Mouse (Mus musculus): ENCODE data around the gene Arfgef2.
"Not testable (repeated sequence)": the region's sequence is repeated elsewhere in the genome, so short reads cannot be mapped to it uniquely, and the experiment has no call there.

The Arfgef2 gene
- long read RNA-seq, experiment 1, partial matches to known transcripts = 6 of 10 reads
- long read RNA-seq, experiment 1, other reads (novel, unspliced or antisense) = 4 of 10 reads
- long read RNA-seq, experiment 2, full-length matches to known transcripts = 1 of 11 reads
- long read RNA-seq, experiment 2, partial matches to known transcripts = 9 of 11 reads
- long read RNA-seq, experiment 2, other reads (novel, unspliced or antisense) = 1 of 11 reads

DNA sequence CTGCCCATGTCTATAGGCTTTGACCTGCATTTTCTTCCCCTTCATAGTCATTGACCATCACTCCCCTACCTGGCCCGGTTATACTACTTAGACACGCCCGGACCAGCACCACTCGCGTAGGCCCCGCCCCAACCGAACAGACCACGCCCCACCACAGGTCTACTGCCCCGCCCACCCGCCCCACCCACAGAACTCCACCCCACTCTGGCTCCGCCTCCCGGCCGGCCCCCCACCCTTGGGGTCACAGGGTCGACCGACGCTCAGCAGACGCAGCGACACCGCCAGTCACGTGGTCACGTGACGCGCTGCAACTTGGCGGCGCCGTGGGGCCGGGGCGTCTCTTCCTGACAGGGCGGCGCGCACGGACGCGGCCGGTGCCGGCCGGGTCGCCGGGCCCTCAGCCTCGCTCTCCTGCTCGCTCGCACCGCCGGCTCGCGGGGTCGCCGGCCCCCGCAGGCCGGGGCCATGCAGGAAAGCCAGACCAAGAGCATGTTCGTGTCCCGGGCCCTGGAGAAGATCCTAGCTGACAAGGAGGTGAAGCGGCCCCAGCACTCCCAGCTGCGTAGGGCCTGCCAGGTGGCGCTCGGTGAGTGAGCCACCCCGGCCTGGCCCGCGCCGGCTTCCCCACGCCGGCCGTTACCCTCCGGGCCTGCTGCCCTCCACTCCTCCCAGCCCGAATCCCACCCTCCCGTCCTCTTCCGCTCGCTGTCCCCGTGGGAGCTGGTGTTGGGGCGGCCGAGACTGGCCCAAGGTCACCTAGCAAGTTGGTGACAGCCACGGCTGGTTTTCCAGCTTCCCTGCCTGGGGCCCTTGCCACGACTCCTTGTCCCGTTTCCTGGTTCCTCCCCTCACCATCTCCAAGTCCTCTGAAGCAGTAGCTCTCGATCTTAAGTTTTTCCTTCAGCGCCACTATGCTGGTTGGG lies at the start of gene Arfgef2:
TSS of gene Arfgef2 (plus strand) at position 339 of the 923 bp plus-strand sequence.
- intact Hi-C loops (cut with DNase I) = loop anchor here (5.0 kb wide), 1 partner anchor 37 kb away; no protein-coding TSS in a partner anchor

DNA sequence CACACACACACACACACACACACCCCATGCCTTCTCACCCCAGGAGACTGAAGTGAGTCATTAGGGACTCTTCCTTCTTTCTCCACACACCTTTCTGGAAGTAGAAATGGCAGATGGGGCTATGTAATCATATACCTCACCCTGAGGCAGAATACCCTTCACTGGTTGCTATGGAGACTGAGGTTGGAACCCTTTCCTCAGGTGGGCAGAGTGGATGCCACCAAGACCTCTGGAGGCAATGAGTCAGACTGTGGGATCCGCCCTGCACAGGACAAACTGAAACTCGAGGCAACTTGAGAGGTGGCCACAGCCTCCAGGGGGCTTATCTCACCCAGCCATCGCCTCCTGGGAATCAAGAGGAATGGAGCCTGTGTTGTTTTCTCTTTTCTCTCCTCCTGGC lies 47.4 kb upstream of the Arfgef2 start:
- intact Hi-C loops (cut with DNase I) = no loop called here

DNA sequence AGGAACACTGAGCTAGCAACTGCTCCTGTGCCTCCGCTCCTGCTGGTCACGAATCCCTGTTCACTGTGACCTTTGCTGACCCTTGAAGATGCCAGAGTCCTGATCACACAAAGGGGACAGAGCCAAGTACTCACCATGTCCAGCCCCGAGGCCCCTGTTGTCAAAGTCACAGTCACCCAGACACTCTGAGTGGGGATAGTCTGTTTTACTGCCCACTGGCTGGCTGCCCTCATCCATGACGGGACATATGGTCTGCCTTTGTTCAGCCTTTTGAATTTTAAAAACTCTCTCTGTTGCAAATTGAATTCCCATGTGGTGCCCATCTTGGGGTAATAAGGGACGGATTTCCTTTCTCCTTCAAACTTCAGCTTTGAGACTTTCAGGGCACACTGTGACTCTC lies 41.3 kb upstream of the Arfgef2 start:
- intact Hi-C loops (cut with DNase I) = no loop called here

DNA sequence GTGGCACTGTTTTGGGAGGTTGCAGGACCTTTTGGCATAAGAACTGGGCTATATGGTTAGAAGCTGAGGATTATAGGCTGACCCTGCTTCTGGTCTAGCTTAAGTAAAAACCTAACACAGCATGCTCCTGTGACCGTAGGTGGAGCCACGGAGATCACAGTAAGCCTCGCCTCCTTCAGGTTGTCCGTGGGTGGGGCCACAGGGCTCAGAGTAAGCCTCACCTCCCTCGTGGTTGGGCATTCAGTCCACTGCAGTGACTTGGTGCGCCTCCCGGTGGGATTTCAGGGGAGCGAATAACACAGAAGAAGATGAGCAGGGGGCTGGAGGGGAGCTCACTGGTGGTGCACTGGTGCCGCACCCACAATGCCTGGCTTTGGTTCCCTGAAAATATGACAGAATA lies 37.8 kb upstream of the Arfgef2 start:
- intact Hi-C loops (cut with DNase I) = no loop called here

DNA sequence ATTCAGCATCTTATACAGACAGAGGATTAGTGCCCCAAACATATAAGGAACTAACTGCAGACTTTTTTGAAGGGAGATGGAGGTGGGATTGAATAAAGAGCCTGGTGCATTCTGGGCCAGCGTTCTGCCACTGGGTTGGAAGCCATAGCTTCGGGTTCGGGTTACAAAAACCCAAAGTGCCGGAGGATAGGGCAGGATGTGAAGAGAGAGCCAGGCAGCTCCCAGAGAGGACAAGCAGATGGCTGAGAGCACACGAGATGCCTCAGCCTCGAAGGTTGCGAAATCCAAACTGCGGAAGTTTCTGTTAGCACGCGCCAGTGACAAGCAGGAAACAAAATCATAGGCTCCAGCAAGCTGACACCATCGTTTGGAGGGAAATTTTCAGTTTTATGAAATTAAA lies 34.0 kb upstream of the Arfgef2 start:
- intact Hi-C loops (cut with DNase I) = no loop called here

DNA sequence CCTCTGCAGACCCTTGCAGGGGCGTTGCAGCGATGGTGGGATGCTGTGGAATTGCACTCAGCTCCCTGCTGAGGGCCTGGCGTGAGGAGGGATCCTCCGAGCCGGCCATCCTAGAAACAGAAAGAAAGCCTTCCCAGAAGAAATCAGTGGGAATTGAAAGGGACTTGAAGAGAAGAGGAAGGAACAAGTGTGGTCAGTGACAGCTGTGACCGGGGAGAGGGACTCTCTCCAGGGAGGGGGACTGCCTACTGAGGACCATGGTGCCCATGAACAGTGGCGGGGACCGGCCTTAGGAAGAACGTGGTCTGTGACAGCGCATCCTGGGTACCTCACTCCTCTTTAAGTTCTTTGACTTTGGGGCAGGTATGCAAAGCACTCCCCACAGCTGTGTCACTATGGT lies 31.8 kb upstream of the Arfgef2 start:
- intact Hi-C loops (cut with DNase I) = no loop called here

DNA sequence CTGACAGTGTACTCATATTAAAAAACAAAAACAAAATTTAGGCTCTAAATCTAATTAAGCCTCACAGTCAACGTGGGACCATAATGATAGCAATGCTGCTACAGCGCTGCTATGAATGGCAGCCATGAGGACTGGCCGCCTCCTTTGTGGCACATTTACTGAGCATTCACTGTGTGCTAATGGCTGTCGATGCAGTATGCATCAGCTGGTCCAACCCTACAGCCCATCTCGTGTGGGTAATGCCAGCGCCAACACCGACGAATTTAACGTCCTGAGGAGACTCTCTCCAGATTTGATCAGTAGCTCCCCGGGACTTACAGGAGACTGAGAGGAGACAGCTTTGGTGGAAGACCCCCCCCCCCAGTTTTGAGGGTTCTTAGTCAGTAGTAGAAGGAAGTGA lies 31.1 kb upstream of the Arfgef2 start:
- intact Hi-C loops (cut with DNase I) = no loop called here

DNA sequence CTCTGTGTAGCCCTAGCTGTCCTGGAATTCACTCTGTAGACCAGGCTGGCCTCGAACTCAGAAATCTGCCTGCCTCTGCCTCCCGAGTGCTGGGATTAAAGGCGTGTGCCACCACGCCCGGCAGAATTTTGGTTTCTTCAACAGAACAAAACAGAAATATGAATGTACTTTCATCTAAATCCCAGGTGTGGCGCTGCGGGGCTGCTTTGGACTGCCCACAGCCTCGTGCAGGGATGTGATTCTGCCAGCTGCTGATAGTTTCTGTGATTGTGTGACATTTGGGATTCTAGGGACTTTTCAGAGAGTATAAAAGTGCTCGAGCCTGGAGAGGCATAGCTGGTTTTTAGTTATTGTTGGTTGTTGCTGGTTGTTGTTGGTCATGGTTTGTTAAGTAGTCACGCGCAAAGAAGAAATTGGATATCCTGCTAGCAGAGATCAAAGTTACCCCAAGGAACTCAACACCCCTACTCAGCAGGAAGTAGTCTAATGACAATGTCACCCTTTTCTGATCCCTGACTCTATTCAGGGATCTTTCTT lies 30.0 kb upstream of the Arfgef2 start:
- intact Hi-C loops (cut with DNase I) = loop anchor here (5.0 kb wide), 1 partner anchor 63 kb away; the partner anchor contains the start of gene Prex1

DNA sequence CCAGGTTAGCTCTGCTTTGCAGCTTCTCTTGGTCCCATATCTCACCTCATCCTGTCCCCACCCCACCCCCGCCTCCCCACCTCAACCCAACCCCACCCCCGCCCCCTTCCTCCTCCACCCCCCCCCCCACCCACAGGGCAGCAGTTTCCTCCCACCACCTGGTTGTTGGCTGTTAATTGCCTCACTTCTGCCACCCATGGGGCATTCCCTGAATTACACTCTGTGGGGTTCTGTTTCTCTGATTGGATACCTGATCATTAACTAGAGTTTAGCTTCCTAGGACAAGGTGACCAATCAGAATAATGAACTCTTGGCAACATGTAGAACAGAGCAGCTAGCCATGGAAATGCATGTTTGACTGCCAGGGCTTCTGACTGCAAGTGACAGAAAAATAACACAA lies 29.1 kb upstream of the Arfgef2 start:
- intact Hi-C loops (cut with DNase I) = loop anchor here (5.0 kb wide), 1 partner anchor 64 kb away; the partner anchor contains the start of gene Prex1

DNA sequence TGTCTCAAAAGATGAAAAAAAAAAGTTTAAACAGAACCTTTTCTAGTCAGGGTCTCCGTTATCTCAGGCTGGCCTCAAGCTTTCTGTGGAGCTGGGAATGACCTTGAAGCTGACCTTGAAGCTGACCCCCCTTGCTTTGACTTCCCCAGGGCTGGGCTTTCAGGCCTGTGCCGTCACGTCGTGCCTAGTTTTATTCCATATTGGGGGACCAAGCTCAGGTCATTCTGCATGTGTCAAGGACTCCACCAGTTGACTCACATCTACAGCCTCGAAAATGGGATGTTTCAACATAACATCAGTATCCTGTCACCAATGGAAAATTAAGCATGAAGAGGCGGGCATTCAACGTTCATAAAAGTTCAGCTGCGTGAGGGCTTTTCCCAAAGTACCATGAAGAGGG lies 25.4 kb upstream of the Arfgef2 start:
- intact Hi-C loops (cut with DNase I) = loop anchor here (5.0 kb wide), 1 partner anchor 68 kb away; the partner anchor contains the start of gene Prex1

DNA sequence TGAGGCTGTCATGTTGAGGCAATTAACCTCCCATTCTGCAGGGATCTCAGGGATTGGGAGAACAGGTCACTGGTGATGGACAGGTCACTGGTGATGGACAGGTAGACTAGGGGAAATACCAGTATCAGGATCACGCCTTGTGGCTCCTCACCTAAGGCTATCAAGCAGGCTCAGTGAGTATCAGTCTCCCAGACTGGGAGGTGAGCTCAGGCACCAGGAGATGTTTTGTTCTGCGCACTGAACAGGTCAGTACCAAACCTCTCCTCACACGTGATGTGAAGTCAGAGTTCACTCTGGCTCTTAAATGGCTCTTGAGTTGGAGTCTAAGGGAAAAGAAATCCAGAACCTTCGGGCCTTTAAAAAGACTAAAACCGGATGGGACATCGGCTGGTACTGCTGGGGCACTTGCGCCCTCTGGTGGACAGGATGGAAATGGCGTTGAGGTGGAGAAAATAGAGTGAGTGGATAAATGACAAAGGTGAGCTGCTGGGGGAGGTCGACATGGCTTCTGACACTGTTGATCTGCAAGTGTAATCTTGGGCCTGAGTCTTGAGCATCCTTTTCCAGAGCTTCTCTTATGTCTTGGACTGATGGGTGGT lies 24.3 kb upstream of the Arfgef2 start:
- intact Hi-C loops (cut with DNase I) = loop anchor here (1.0 kb wide), 1 partner anchor 189 kb away; no protein-coding TSS in a partner anchor

DNA sequence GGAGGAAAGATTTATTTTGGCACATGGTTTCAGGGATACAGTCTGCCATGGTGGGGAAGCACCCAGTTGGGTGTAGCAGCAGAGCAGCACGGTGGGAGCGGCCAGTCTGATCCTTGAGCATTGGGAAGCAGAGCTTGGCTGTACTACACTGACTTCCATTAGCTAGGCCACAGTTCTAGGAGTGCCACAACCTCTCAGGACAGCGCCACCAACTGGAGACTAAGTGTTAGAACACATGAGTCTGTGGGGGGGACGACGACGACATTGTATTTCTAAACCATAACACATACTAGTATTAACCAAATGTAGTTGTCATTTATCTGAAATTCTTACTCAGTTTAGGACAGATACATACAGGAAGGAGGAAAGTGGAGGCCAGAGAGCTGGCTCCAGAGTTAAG lies 21.0 kb upstream of the Arfgef2 start:
- intact Hi-C loops (cut with DNase I) = no loop called here

DNA sequence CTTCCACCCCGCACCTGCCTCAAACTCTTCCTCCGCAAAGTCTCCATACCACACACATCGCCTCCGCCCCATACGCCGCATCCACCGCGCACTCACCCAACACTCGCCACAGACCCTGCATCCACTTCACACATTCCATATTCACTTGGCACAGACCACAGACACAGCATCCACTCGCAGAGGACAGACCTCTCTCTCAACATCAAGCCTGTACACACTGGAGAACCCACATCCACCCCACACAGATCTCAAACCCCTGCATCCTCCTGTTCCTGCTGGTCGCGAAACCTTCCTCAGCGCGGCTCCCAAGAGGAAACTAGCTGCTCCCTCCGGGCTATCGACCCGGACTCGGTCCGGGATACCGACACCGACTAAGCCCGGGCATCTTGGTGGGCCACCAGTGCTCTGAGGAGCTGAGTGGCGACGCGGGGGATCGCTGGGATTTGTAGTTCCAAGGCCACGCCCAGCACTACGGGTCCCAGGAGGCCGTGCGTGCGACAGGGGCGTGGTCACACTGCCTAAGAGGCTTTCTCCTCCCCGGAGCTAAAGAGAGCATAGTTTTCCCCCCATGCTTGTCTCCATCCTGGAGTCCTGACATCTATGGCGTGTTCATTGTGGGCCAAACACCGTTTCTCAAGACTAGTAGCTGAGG lies 18.9 kb upstream of the Arfgef2 start:
- intact Hi-C loops (cut with DNase I) = no loop called here

DNA sequence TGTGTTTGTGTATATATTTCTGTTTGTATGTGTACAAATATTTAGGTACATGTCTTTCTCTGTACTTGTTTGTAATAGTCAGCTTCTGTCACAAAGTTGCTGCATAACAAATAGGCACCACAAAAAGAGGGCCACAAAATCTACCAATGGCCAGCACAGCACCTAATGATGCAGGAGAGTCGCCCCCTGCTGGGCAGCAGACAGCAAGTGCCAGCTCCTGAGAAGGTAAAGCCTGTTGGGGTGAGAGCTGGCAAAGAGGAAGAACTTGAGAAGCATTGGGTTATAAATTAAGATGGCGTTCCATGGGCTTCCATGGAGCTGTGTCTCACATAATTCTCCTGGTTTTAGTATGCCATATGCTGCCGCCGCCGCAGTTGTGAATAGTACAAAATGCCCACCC lies 13.7 kb upstream of the Arfgef2 start:
- intact Hi-C loops (cut with DNase I) = no loop called here

DNA sequence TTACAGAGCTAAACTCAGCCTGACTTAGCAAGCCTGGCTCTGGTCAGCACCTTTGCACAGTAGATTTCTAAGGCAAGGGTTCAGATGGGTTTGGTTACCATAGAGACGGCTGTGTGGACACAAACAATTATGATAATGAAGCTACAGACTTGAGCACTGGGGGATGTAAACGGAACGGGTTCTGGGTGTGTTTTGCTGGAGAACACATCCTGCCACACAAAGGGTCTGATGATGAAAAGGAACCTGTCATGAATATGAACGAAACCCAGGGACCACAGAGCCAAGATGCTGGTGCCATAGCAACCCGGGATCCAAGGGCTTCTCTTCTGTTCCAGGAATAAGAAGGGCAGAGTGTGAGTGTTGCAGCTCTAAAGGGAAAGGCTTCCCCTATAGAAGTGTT lies 13.0 kb upstream of the Arfgef2 start, which contains the start of gene Trp53rkb:
TSS of gene Trp53rkb (plus strand) at position 177 of the 400 bp plus-strand sequence.
- intact Hi-C loops (cut with DNase I) = no loop called here

DNA sequence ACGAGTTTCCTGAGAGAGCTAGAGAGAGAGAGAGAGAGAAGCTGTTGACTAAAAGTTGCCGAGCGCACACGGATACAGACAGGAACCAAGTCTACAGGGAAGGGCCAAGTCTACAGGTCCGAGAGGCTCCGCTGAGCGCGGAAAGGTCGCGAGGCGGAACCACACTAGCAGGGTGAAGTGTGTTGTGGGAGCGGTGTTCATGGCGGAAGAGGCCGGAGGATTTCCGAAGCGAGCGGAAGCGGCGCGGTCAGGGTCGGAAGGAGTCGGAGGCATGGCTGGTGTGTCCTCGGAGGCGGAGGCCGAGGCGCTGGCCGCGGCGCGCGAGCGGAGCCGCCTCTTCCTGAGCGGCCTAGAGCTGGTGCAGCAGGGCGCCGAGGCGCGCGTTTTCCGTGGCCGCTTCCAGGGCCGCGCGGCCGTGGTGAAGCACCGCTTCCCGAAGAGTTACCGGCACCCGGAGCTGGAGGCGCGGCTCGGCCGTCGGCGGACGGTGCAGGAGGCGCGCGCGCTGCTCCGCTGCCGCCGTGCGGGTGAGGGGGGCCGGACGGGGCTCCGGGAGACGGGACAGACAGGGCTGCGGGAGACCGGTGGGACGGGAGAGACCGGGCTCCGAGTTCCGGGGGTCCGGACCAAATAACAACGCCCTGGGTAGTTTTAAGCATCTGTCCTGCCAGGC lies 11.7 kb upstream of the Arfgef2 start:
- intact Hi-C loops (cut with DNase I) = not testable (repeated sequence)

DNA sequence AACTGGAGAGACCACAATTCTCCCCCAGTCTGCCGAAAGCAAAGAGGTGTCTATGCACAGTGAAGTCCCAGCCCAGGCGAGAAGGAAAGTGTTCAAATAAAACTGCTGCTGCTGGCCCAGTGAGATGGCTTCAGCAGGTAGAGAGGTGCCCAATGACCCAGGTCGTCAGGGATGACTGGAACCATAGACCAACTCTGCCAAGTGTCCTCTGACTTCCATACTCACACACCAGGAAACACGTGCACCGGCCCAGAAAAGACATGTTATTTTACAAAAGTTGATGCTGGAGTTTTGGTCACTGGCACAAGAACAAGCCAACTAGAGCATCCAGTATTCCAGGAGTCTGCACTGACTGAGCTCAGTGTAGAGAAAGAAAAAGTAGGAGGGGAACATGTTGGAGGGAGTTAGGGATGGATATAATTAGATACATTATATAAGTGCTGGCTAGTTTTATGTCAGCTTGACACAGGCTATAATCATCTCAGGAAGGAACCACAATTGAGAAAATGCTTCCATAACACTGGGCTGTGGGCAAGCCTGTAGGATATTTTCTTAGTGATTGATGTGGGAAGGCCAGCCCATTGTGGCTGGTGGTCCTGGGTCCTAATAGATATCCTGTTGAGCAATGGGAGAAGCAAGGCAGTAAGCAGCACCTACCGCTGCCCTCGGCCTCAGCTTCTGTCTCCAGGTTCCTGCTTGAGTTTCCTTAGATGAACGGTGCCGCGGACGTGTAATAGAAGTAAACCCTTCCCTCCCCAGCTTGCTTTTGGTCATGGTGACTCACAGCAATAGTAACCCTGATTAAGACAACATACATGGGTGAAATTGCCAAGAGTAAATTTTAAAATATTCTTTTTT lies 5.5 kb upstream of the Arfgef2 start:
- intact Hi-C loops (cut with DNase I) = no loop called here

DNA sequence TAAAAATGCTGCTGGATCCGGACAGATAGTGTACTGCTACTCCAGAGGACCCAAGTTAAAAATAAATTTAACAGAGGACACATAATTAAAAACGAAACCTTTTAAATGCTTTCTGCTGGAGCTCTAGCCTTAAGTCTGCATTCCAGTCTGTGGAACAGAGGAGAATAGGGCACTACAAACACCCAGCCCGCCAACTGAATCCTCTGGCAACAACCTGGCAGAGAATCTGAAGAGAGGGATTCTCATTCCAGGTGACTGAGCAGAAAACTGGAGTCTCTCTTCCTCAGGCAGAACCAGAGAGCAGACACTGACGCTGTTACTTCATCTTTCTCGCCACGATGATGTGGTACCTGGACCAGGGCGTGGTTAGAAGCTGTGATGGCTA lies 4.9 kb upstream of the Arfgef2 start:
- intact Hi-C loops (cut with DNase I) = no loop called here

DNA sequence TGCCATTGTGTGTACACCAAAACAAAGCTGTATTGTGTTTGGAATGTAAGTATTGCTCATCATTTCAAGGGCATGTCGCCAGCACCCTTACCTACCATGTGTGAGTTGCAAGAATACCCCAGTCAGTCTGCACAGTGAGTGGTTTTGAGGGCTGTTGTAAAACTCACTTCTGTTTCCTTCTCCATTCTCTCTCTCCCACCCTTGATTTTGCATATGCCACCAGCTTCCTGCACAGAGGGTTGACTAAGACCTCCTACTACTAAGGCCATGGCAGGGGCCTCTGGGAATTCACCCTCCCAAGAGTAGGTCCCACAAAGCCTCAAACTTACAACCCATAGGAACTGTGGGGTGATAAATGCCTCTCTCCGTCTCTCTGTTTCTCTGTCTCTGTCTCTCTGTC lies 4.0 kb upstream of the Arfgef2 start:
- intact Hi-C loops (cut with DNase I) = no loop called here

DNA sequence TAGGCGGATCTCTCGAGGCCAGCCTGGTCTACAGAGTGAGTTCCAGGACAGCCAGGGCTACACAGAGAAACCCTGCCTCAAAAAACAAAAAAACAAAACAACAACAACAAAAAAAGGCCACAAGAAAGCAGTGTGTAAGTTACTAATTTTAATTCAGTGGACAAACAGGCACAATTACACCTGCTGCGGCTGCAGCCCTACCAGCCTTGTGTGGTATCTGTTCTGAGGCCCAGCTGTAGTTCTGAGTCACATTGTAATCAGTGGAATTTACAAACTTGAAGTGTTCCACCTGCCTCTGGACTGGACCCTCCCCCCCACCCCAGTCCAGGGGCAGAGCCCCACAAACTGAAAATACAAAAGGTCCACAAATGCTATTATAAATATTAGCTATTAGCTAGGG lies 2.1 kb upstream of the Arfgef2 start:
- intact Hi-C loops (cut with DNase I) = no loop called here
